Mouse (Mus musculus) layer of hippocampus, postnatal 25 days (tissue): ENCODE measurements at regions not wholly inside any gene's neighbourhood (a gene's known extent, or its start where the extent isn't known, plus 50 kb on each side); places are given as distances from the start of the nearest gene placed in this dataset.

Source experiments
- DNase-seq, 2 experiments: peaks; one replicate each; pipeline ENCODE4 v3.0.0; 2022; ENCODE audit warnings: mixed read lengths in 2 of 2, low spot score in 1 of 2; ENCODE audit errors: extremely low spot score in 1 of 2

GRCm38 (mm10) chr2:51457717-51458116 lies 169.6 kb upstream of the Tas2r134 start:
- no peak for DNase-seq

GRCm38 (mm10) chr2:51452816-51453215 lies 174.5 kb upstream of the Tas2r134 start:
- no peak for DNase-seq

GRCm38 (mm10) chr2:51448121-51448520 lies 179.2 kb upstream of the Tas2r134 start:
- no peak for DNase-seq

- DNase-seq = no peak
These were observed 179.7 kb upstream of the Tas2r134 start for GRCm38 (mm10) chr2:51447616-51448015.

GRCm38 (mm10) chr2:51444386-51445080 lies 182.8 kb upstream of the Tas2r134 start:
- DNase-seq = no peak

GRCm38 (mm10) chr2:51443946-51444345 lies 183.4 kb upstream of the Tas2r134 start:
- no peak for DNase-seq

- no peak for DNase-seq
These were observed 188.3 kb upstream of the Tas2r134 start for GRCm38 (mm10) chr2:51439047-51439446.

- DNase-seq = peak in 1 of 2 experiments; percentile 32
These were observed 190.7 kb upstream of the Tas2r134 start for GRCm38 (mm10) chr2:51436590-51436989.

GRCm38 (mm10) chr2:51431564-51431963 lies 195.7 kb upstream of the Tas2r134 start:
- DNase-seq = no peak

GRCm38 (mm10) chr2:51429716-51430115 lies 197.6 kb upstream of the Tas2r134 start:
- no peak for DNase-seq

- no peak for DNase-seq
These were observed 204.9 kb upstream of the Tas2r134 start for GRCm38 (mm10) chr2:51422442-51422841.

- no peak for DNase-seq
These were observed 209.2 kb upstream of the Tas2r134 start for GRCm38 (mm10) chr2:51417908-51418690.

- DNase-seq = no peak
These were observed 238.9 kb upstream of the Tas2r134 start for GRCm38 (mm10) chr2:51388390-51388789.

- no peak for DNase-seq
These were observed 238.2 kb upstream of the Rnd3 start for GRCm38 (mm10) chr2:51387136-51387535.

- DNase-seq = no peak
These were observed 227.7 kb upstream of the Rnd3 start for GRCm38 (mm10) chr2:51376597-51376996.

GRCm38 (mm10) chr2:51374636-51375035 lies 225.7 kb upstream of the Rnd3 start:
- DNase-seq = no peak

- DNase-seq = no peak
These were observed 223.9 kb upstream of the Rnd3 start for GRCm38 (mm10) chr2:51372771-51373170.

GRCm38 (mm10) chr2:51362825-51363616 lies 214.1 kb upstream of the Rnd3 start:
- DNase-seq = no peak

- DNase-seq = no peak
These were observed 206.4 kb upstream of the Rnd3 start for GRCm38 (mm10) chr2:51355281-51355680.

GRCm38 (mm10) chr2:51354800-51355199 lies 205.9 kb upstream of the Rnd3 start:
- DNase-seq = no peak

- DNase-seq = no peak
These were observed 200.7 kb upstream of the Rnd3 start for GRCm38 (mm10) chr2:51349614-51350013.
